Mouse (Mus musculus): ENCODE data around the gene Gm7257.

- TF ChIP-seq GATA1 (IDR thresholded peaks at IDR 0.05; ENCODE audit: borderline replicate concordance, low read length) (no peak), FLI1 (IDR thresholded peaks at IDR 0.05; ENCODE audit: low read length) (no peak)
These were observed 43.7 kb downstream of the Gm7257 start, which contains the start of gene Gm9513 for GRCm38 (mm10) chr9:36475338-36475737.
